Mouse (Mus musculus): Measurements from ENCODE around the gene Pkdrej. TPM values are rescaled to one million over a fixed set of nuclear protein-coding genes. Genes with fewer than 3 reads are reported as not detected.
A peak's percentile ranks its signal among the peaks of the same experiment; 100 is the strongest.

Gene Pkdrej
- polyA plus RNA-seq, 1 experiment from 2014 or later = 0.10 TPM

DNA sequence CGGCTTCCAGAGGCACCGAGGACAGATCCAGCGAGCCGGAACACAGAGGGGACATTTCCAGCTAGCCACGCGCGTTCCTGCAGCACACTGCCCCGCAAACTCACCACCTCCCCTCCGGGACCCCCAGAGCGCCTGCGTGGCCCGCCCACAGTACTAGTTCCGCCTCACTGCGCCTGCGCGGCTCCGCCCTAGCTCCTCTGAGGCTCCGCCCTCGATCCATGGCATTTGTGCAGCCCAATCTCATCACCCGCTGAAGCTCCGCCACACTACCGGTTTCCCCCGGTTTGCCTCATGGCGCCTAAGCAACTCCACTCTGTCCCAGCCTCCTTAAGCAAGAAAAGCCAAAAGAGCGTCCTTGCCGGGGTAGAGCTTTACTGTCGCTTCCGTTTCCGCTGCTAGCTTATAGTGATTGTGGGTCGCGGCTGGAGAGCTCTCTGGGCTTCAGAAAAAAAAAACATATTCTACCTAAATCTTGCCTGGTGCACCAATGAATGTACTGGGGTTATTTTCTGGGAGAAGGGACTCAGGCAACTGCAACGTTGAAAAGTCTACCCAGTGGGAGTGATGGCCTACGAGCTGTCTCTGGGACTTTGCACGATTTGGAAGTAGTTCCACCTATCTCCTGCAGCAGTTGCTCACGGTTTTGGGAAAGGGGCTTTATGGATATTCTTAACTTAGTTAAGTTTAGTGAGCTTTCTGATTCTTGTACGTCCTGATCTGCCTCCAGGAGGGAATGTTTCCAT, 9.8 kb downstream of the Pkdrej start, which contains the start of gene Cdpf1:
Cdpf1 (minus strand) TSS at position 163 of the 743 bp plus-strand sequence.
- ATAC-seq (ENCODE audit: low read depth) = peak; percentile 99

DNA sequence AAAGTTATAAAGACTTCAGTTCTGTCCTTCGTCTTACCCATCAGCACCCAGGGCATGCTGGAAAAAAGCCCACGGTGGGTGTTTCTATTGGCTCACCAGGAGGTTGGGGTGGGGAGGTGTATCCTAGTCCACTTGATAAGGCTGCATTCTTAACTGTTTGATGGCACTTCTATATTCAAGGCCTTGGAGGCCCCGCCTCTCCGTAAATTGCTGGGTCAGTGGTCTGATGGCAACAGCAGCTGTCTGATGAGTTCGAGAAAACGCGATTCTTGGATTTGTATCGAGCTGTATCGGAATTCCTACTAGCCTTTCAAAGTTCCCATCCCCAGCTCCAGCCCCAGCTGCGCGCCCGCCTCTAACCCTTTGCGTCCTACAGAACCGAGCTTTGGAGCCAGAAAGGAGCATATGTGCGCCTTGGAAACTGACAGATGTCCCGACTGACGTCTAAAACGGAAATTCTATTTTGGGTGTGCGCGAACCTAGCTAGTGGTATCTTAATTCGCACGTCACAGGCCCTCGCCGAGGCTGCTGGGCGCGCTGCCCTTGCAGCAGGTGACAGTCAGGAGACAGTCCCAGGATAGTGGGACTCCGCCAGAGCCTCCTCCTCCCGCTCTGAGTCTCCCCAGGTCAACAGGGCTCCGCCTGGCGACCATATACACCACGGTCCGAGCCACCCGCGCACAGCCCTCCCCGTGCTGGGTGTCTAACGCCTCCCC, 10.6 kb downstream of the Pkdrej start:
- H3K4me3 ChIP-seq (ENCODE audit: low read length) = peak overlapping the region; percentile 84
- peak overlapping the region; percentile 90 for H3K9ac ChIP-seq (ENCODE audit: low read length)
- H3K4me1 ChIP-seq (replicated peaks; ENCODE audit: control insufficient read depth, insufficient read depth, low read length) = peaks cover 15% of the 10 kb centered on the region
- ATAC-seq (ENCODE audit: low read depth) = peak; percentile 86
- H3K4me2 ChIP-seq (ENCODE audit: low read depth, low read length) = peak overlapping the region; percentile 89
- no peaks in the 10 kb centered on the region; the same call in 1 of the 2 replicates for H3K27me3 ChIP-seq (ENCODE audit: control insufficient read depth, insufficient read depth, low read depth, low read length)
- 3% methylated on average over 36 of the region's 36 CpGs for WGBS
- no peaks in the 10 kb centered on the region for H3K36me3 ChIP-seq (ENCODE audit: control insufficient read depth, insufficient read depth, low read length)
- no peaks in the 10 kb centered on the region; the same call in 1 of the 2 replicates for H3K9me3 ChIP-seq (ENCODE audit: control insufficient read depth, low read length)
- peak overlapping the region; percentile 89 for H3K27ac ChIP-seq (ENCODE audit: low read length)

More for the DNA sequence above, 9.8 kb downstream of the Pkdrej start, which contains the start of gene Cdpf1:
- H3K4me3 ChIP-seq (ENCODE audit: low read length) = peak within 1 kb of the TSS; percentile 84
- no peaks in the 10 kb centered on the region for H3K36me3 ChIP-seq (ENCODE audit: control insufficient read depth, insufficient read depth, low read length)
- peak within 1 kb of the TSS; percentile 89 for H3K4me2 ChIP-seq (ENCODE audit: low read depth, low read length)
- H3K27ac ChIP-seq (ENCODE audit: low read length) = peak within 1 kb of the TSS; percentile 89
- peaks cover 15% of the 10 kb centered on the region for H3K4me1 ChIP-seq (replicated peaks; ENCODE audit: control insufficient read depth, insufficient read depth, low read length)
- H3K27me3 ChIP-seq (ENCODE audit: control insufficient read depth, insufficient read depth, low read depth, low read length) = no peaks in the 10 kb centered on the region; the same call in 1 of the 2 replicates
- H3K9me3 ChIP-seq (ENCODE audit: control insufficient read depth, low read length) = peaks cover 2% of the 10 kb centered on the region; the same call in 1 of the 2 replicates
- WGBS = 3% methylated on average over 36 of the region's 36 CpGs
- peak within 1 kb of the TSS; percentile 90 for H3K9ac ChIP-seq (ENCODE audit: low read length)

DNA sequence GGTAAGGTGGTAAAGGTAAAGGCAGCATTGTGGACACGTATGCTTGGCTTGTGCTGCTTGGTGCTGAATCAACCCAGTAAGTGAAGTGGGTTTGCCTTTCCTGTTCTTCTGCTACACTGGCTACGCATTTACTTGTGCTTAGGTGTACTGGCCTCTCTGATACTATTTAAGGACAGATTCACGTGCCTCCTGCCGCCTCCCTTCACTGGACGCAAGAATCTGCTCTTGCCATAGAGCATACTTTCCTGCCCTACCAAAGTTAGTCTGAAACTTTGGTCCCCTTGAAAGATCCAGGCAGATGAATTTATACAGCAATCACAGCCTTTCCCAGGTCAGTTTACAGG, 11.1 kb downstream of the Pkdrej start:
- H3K9me3 ChIP-seq (ENCODE audit: control insufficient read depth, low read length) = no peaks in the 10 kb centered on the region
- H3K4me2 ChIP-seq (ENCODE audit: low read depth, low read length) = peak overlapping the region; percentile 89
- ATAC-seq (ENCODE audit: low read depth) = no peak
- H3K4me3 ChIP-seq (ENCODE audit: low read length) = peak overlapping the region; percentile 84
- peak overlapping the region; percentile 90 for H3K9ac ChIP-seq (ENCODE audit: low read length)
- peaks cover 15% of the 10 kb centered on the region for H3K4me1 ChIP-seq (replicated peaks; ENCODE audit: control insufficient read depth, insufficient read depth, low read length)
- H3K36me3 ChIP-seq (ENCODE audit: control insufficient read depth, insufficient read depth, low read length) = no peaks in the 10 kb centered on the region
- WGBS = 63% methylated on average over 5 of the region's 5 CpGs
- peak overlapping the region; percentile 89; the same call in 1 of the 2 replicates for H3K27ac ChIP-seq (ENCODE audit: low read length)
- H3K27me3 ChIP-seq (ENCODE audit: control insufficient read depth, insufficient read depth, low read depth, low read length) = no peaks in the 10 kb centered on the region; the same call in 1 of the 2 replicates

GRCm38 (mm10) chr15:85809091-85809490, 12.4 kb downstream of the Pkdrej start:
- H3K9me3 ChIP-seq (ENCODE audit: control insufficient read depth, low read length) = no peaks in the 10 kb centered on the region
- H3K4me2 ChIP-seq (ENCODE audit: low read depth, low read length) = no peak overlapping the region
- no peak overlapping the region for H3K9ac ChIP-seq (ENCODE audit: low read length)
- no peak overlapping the region for H3K27ac ChIP-seq (ENCODE audit: low read length)
- no peaks in the 10 kb centered on the region for H3K36me3 ChIP-seq (ENCODE audit: control insufficient read depth, insufficient read depth, low read length)
- H3K27me3 ChIP-seq (ENCODE audit: control insufficient read depth, insufficient read depth, low read depth, low read length) = no peaks in the 10 kb centered on the region; the same call in 1 of the 2 replicates
- H3K4me1 ChIP-seq (replicated peaks; ENCODE audit: control insufficient read depth, insufficient read depth, low read length) = peaks cover 15% of the 10 kb centered on the region
- 83% methylated on average over 12 of the region's 12 CpGs for WGBS
- ATAC-seq (ENCODE audit: low read depth) = no peak
- no peak overlapping the region for H3K4me3 ChIP-seq (ENCODE audit: low read length)

GRCm38 (mm10) chr15:85808434-85808833, 13.1 kb downstream of the Pkdrej start:
- Histone ChIP-seq H3K9ac (ENCODE audit: low read length) (no peak overlapping the region), H3K4me3 (ENCODE audit: low read length) (no peak overlapping the region), H3K36me3 (ENCODE audit: control insufficient read depth, insufficient read depth, low read length) (no peaks in the 10 kb centered on the region), H3K9me3 (ENCODE audit: control insufficient read depth, low read length) (no peaks in the 10 kb centered on the region), H3K27ac (ENCODE audit: low read length) (no peak overlapping the region), H3K4me2 (ENCODE audit: low read depth, low read length) (no peak overlapping the region), H3K4me1 (replicated peaks; ENCODE audit: control insufficient read depth, insufficient read depth, low read length) (peaks cover 15% of the 10 kb centered on the region), H3K27me3 (ENCODE audit: control insufficient read depth, insufficient read depth, low read depth, low read length) (no peaks in the 10 kb centered on the region; the same call in 1 of the 2 replicates)
- ATAC-seq (ENCODE audit: low read depth) = no peak
- 58% methylated on average over 8 of the region's 8 CpGs for WGBS

DNA sequence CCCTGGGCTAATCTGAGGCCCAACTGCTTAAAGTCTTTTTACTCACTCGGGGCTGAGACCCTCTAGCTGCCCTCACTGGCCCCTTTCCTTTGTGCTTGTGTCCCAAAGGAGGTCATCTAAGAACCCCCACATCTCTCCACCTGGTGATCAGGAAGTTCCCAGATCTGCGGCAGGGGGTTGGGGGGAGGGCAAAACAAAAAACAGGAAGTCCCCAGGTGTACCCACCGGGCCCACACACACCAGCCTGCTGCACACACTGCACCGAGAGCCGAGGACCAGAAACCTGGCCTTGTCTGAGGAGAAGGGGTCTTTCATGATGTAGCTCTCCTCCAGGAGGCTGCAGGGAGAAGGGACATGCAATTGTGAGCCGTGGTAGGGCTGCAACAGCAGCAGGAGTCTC, 13.5 kb downstream of the Pkdrej start:
- no peak overlapping the region for H3K27ac ChIP-seq (ENCODE audit: low read length)
- H3K9ac ChIP-seq (ENCODE audit: low read length) = no peak overlapping the region
- H3K27me3 ChIP-seq (ENCODE audit: control insufficient read depth, insufficient read depth, low read depth, low read length) = no peaks in the 10 kb centered on the region; the same call in 1 of the 2 replicates
- no peak overlapping the region for H3K4me3 ChIP-seq (ENCODE audit: low read length)
- WGBS = 75% methylated on average over 6 of the region's 6 CpGs
- no peaks in the 10 kb centered on the region for H3K36me3 ChIP-seq (ENCODE audit: control insufficient read depth, insufficient read depth, low read length)
- ATAC-seq (ENCODE audit: low read depth) = no peak
- peaks cover 15% of the 10 kb centered on the region for H3K4me1 ChIP-seq (replicated peaks; ENCODE audit: control insufficient read depth, insufficient read depth, low read length)
- no peak overlapping the region for H3K4me2 ChIP-seq (ENCODE audit: low read depth, low read length)
- H3K9me3 ChIP-seq (ENCODE audit: control insufficient read depth, low read length) = no peaks in the 10 kb centered on the region

DNA sequence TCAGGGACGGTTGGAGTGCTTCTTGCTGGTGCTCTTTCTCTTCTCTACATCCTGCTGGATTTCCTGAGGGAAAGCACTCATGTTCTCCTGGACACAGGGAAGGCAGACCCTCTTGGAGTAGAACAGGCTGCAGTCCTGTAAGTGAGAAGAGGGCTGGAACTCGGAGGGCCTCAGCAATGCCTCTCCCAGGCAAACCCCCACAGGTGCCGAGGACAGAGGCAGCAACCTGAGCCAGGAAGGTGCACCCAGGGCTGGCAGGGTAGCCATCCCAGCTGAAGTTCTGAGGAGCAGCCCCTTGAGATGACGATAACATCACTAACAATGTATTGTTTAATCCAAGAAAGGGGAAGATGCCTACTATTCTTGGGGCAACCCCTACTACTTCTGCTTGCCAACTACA, 14.1 kb downstream of the Pkdrej start:
- H3K27ac ChIP-seq (ENCODE audit: low read length) = no peak overlapping the region
- H3K9ac ChIP-seq (ENCODE audit: low read length) = no peak overlapping the region
- no peak for ATAC-seq (ENCODE audit: low read depth)
- no peak overlapping the region for H3K4me2 ChIP-seq (ENCODE audit: low read depth, low read length)
- H3K36me3 ChIP-seq (ENCODE audit: control insufficient read depth, insufficient read depth, low read length) = no peaks in the 10 kb centered on the region
- no peaks in the 10 kb centered on the region for H3K27me3 ChIP-seq (ENCODE audit: control insufficient read depth, insufficient read depth, low read depth, low read length)
- peaks cover 15% of the 10 kb centered on the region for H3K4me1 ChIP-seq (replicated peaks; ENCODE audit: control insufficient read depth, insufficient read depth, low read length)
- no peaks in the 10 kb centered on the region for H3K9me3 ChIP-seq (ENCODE audit: control insufficient read depth, low read length)
- H3K4me3 ChIP-seq (ENCODE audit: low read length) = no peak overlapping the region
- 76% methylated on average over 4 of the region's 4 CpGs for WGBS

- H3K27ac ChIP-seq (ENCODE audit: low read length) = no peak overlapping the region
- WGBS = 68% methylated on average over 4 of the region's 4 CpGs
- no peak overlapping the region for H3K9ac ChIP-seq (ENCODE audit: low read length)
- ATAC-seq (ENCODE audit: low read depth) = no peak
- H3K27me3 ChIP-seq (ENCODE audit: control insufficient read depth, insufficient read depth, low read depth, low read length) = no peaks in the 10 kb centered on the region
- no peak overlapping the region for H3K4me2 ChIP-seq (ENCODE audit: low read depth, low read length)
- H3K36me3 ChIP-seq (ENCODE audit: control insufficient read depth, insufficient read depth, low read length) = no peaks in the 10 kb centered on the region
- H3K9me3 ChIP-seq (ENCODE audit: control insufficient read depth, low read length) = no peaks in the 10 kb centered on the region
- H3K4me1 ChIP-seq (replicated peaks; ENCODE audit: control insufficient read depth, insufficient read depth, low read length) = peaks cover 10% of the 10 kb centered on the region
- H3K4me3 ChIP-seq (ENCODE audit: low read length) = no peak overlapping the region
These were observed 14.6 kb downstream of the Pkdrej start for GRCm38 (mm10) chr15:85806886-85807285.

GRCm38 (mm10) chr15:85802931-85803330, 18.6 kb downstream of the Pkdrej start:
- whole genome bisulfite sequencing = 75% methylated on average over 2 of the region's 2 CpGs
- H3K4me3 ChIP-seq (ENCODE audit: low read length) = no peak overlapping the region
- H3K4me2 ChIP-seq (ENCODE audit: low read depth, low read length) = no peak overlapping the region
- no peaks in the 10 kb centered on the region for H3K9me3 ChIP-seq (ENCODE audit: control insufficient read depth, low read length)
- H3K36me3 ChIP-seq (ENCODE audit: control insufficient read depth, insufficient read depth, low read length) = no peaks in the 10 kb centered on the region
- H3K27me3 ChIP-seq (ENCODE audit: control insufficient read depth, insufficient read depth, low read depth, low read length) = no peaks in the 10 kb centered on the region
- H3K4me1 ChIP-seq (replicated peaks; ENCODE audit: control insufficient read depth, insufficient read depth, low read length) = no peaks in the 10 kb centered on the region
- ATAC-seq (ENCODE audit: low read depth) = no peak
- H3K27ac ChIP-seq (ENCODE audit: low read length) = no peak overlapping the region
- H3K9ac ChIP-seq (ENCODE audit: low read length) = no peak overlapping the region
